Mouse (Mus musculus) testis, adult 2 months (tissue): ENCODE measurements around the gene Pmpcb.

Experiments used
- CTCF ChIP-seq: fragments of 200-500 bp; IDR thresholded peaks from 2 replicates; pipeline ENCODE4 v1.5.1; 2012; ENCODE audit warnings: low read depth, mild to moderate bottlenecking, inconsistent platforms, low read length, moderate library complexity; ENCODE audit not compliant: control insufficient read depth, insufficient read depth, insufficient replicate concordance
- POLR2A ChIP-seq: fragments of 200-500 bp; IDR thresholded peaks from 2 replicates; pipeline ENCODE4 v1.6.1; 2012; ENCODE audit warnings: low read depth, mild to moderate bottlenecking, inconsistent platforms, low read length, moderate library complexity; ENCODE audit not compliant: control insufficient read depth

DNA sequence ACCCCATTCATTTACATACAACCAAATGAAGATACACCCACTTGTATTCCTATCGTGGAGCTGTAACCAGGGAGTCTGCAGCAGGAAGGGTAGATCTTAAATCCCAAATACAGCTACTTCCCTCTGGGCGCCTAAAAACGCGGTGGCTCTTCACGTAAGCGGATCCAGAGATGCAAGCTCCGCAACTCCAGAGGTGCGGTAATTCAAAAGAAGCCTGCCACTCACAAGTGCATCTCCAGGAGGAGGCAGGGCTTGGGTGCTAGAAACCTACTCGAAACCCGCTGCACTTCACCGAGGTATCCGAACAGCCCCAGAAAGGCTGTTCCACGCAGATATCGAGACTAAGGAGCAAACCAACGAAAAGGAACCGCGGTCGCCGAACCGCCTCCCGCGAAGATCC lies 36.0 kb upstream of the Pmpcb start:
- TF ChIP-seq CTCF (no peak), POLR2A (no peak)
